Mouse (Mus musculus) ovary, postnatal 36 days (tissue): ENCODE data around the gene Zfp385a.

ENCODE experiments used
- DNase-seq: peaks from one replicate; pipeline ENCODE4 v3.0.0; 2022; ENCODE audit warnings: low spot score, mixed read lengths

Zfp385a gene

GRCm38 (mm10) chr15:103336996-103337667, 2.8 kb downstream of the Zfp385a start:
- no peak for DNase-seq

GRCm38 (mm10) chr15:103335488-103336235, 4.2 kb downstream of the Zfp385a start:
- DNase-seq: no peak

GRCm38 (mm10) chr15:103335040-103335439, 4.9 kb downstream of the Zfp385a start:
- no peak for DNase-seq

GRCm38 (mm10) chr15:103334194-103334593, 5.7 kb downstream of the Zfp385a start:
- no peak for DNase-seq

GRCm38 (mm10) chr15:103333738-103334137, 6.2 kb downstream of the Zfp385a start:
- DNase-seq: no peak

GRCm38 (mm10) chr15:103333081-103333615, 6.7 kb downstream of the Zfp385a start:
- no peak for DNase-seq

- peak; percentile 89 for DNase-seq
These were observed 16.2 kb downstream of the Zfp385a start for GRCm38 (mm10) chr15:103323455-103324247.

GRCm38 (mm10) chr15:103323070-103323454, 16.8 kb downstream of the Zfp385a start:
- DNase-seq: no peak

GRCm38 (mm10) chr15:103322396-103322795, 17.5 kb downstream of the Zfp385a start:
- no peak for DNase-seq

GRCm38 (mm10) chr15:103321076-103321475, 18.8 kb downstream of the Zfp385a start:
- no peak for DNase-seq

- no peak for DNase-seq
These were observed 21.6 kb downstream of the Zfp385a start for GRCm38 (mm10) chr15:103318201-103318816.

GRCm38 (mm10) chr15:103317731-103318130, 22.2 kb downstream of the Zfp385a start:
- no peak for DNase-seq

- no peak for DNase-seq
These were observed 22.8 kb downstream of the Zfp385a start for GRCm38 (mm10) chr15:103317120-103317519.

- peak; percentile 33 for DNase-seq
These were observed 23.7 kb downstream of the Zfp385a start for GRCm38 (mm10) chr15:103315979-103316776.

- DNase-seq: peak; percentile 81
These were observed 24.8 kb downstream of the Zfp385a start for GRCm38 (mm10) chr15:103315011-103315502.

- no peak for DNase-seq
These were observed 25.7 kb downstream of the Zfp385a start for GRCm38 (mm10) chr15:103314181-103314580.

GRCm38 (mm10) chr15:103313495-103314095, 26.3 kb downstream of the Zfp385a start:
- no peak for DNase-seq

- no peak for DNase-seq
These were observed 29.5 kb downstream of the Zfp385a start, which contains the start of gene Gpr84 for GRCm38 (mm10) chr15:103310365-103310910. Gpr84 (minus strand) TSS chr15:103310612.

GRCm38 (mm10) chr15:103308876-103309580, 30.9 kb downstream of the Zfp385a start:
- DNase-seq: no peak
